Mouse (Mus musculus): Measurements from ENCODE around the gene Vmn1r3. TPM values are rescaled to one million over a fixed set of nuclear protein-coding genes. Genes with fewer than 3 reads are reported as not detected.
"Not testable (repeated sequence)": the region's sequence is repeated elsewhere in the genome, so short reads cannot be mapped to it uniquely, and the experiment has no call there.

The Vmn1r3 gene
- total RNA-seq (2015): not detected in 2 replicates
- not detected in 2 replicates for total RNA-seq (2017)

DNA sequence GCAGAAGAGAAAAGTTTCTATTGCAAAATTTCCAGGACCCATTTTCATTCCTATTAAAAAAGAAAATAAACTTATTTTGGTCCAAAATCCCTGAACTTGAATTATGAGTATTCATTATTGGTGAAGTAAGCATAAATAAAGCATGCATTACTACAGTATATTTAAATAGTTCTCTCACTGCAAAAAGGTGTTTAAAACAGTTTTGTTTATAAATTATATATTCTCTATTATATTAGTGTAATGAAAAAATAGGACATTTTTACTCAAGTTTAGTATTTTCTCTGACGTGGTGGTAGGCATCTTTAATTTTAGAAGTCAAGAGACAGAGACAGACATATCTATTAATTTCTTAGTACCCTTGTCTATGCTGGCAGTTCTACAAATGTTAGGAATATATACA lies at the start of gene Vmn1r3:
Vmn1r3 (minus strand) TSS at position 101 of the 400 bp plus-strand sequence.
- not testable (repeated sequence) for ATAC-seq (ENCODE audit: poor library complexity, severe bottlenecking)

DNA sequence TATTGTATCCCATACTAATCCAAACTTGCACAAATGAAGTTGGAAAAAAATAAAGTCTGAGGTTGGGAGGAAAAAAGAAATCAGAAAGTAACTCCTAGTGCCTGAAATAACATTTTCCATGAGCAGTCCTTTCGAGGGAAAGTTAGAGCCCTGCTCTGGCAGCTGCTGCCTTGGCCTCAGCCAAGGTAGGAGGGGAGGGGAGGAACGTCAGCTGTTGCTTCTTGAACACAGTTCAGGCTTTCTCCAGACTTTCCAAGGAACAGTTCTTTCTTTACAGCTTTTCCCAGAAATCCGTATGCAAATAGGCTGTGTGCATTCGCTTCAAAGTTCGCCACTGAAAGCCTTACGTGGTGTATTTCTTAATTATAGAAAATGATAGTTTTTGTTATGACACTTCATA lies 46.9 kb upstream of the Vmn1r3 start:
- ATAC-seq (ENCODE audit: poor library complexity, severe bottlenecking): no peak

DNA sequence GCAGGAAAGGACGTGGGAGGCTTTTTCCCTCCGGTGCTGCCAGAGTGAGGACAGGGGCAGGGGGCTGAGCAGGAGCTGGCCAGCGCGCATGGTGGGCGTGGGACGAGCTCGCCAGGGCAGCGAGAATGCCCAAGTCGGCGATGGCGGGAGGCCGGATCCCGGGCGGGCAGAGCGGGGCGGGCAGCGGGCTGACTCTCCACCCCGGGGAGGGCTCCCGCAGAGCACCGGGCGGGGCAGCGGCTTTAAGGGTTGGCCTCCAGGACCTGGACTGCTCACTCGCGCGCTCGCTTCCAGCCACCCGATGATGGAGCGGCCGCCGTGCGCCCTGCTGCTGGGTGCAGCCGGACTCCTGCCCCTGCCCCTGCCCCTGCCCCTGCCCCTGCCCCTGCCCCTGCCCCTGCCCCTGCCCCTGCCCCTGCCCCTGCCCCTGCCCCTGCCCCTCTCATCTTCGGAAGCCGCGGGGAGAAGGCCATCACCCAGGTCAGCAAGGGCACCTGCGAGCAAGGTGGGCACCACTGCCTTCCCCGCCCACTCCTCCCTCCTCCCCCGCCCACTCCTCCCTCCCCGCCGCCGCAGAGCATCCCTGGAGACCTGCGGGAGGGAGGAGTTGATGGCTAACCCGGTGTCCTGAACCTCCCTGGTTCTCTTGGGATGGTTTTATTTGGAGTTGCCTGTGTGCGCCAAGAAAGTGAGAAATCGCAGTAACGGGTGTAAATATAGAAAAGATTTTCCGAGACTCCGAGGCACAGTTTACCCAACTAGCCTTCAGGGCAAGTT lies 45.9 kb upstream of the Vmn1r3 start:
- ATAC-seq (ENCODE audit: poor library complexity, severe bottlenecking): peak; percentile 34; the same call in 1 of the 2 replicates

DNA sequence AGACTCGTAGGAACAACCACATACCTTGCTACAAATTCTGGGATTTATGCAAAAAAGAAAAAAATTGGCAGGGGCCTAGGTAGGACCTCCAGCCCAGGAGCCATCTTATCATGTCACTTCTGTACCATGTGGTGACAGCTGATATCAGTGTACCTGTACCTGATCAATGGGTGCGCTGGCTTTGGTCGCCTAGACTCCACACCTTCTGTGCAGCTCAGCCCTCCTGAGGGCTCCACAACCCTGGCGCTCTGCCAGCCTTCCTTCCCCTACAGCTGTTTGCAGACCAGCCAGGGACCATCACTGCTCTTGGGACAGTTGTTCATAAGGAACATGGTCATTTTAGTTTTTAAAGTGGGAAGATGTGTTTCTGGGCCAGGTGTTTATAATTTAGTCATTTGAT lies 44.4 kb upstream of the Vmn1r3 start:
- peak; percentile 10; the same call in 1 of the 2 replicates for ATAC-seq (ENCODE audit: poor library complexity, severe bottlenecking)

DNA sequence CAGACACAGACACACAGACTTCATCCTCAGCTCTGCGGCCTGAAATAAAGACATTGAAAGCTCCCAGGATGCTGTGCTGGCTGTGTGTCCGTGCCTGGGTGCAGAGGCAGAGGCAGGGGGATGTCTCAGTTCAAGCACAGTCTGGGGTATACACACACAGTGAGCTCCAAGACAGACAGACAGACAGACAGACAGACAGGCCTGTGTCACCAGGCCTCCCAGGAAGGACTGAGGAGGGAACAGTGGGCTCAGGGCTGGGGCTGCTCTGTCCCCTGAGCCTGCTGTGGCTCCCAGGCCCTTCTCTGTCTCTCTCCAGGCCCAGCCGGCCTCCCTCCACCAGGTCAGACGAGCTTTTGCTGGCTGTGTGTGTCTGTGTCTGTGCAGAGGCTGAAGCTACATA lies 43.3 kb upstream of the Vmn1r3 start:
- ATAC-seq (ENCODE audit: poor library complexity, severe bottlenecking): no peak

DNA sequence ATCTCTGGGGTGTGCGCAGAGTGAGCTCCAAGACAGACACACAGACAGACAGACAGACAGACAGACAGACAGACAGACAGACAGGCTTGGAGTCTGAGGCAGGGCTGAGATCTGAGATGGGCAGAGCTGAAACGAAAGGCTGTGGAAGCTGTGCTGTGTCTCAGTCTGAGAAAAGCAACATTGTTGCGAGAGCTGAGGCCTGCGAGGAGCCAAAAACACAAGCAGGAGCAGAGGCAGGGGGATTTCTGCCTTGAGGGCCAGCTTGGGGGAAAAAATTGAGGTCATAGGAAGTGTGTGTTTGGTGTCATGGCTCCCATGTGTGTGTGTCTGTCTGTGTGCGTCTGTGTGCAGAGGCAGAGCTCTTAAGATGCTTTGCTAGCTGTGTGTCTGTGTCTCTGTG lies 42.6 kb upstream of the Vmn1r3 start:
- no peak for ATAC-seq (ENCODE audit: poor library complexity, severe bottlenecking)

DNA sequence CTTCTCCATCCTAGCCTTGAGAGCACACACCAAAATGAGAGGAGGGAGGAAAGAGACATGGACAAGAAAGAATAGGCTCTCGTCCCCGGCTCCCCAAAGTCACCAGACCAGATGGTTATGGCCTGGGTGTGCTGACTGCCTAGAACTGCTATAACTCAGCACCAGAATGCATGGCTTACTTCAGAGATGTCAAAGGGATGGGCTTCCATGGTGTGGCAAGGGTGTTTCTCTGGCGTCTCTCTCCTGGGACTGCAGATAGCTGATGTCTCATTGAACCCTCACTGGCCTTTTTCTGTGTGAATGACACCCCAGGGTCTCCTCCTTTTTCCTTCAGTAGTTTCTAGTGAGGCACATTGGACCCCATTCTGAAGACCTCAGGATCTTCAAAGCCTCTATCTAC lies 41.3 kb upstream of the Vmn1r3 start:
- no peak for ATAC-seq (ENCODE audit: poor library complexity, severe bottlenecking)

DNA sequence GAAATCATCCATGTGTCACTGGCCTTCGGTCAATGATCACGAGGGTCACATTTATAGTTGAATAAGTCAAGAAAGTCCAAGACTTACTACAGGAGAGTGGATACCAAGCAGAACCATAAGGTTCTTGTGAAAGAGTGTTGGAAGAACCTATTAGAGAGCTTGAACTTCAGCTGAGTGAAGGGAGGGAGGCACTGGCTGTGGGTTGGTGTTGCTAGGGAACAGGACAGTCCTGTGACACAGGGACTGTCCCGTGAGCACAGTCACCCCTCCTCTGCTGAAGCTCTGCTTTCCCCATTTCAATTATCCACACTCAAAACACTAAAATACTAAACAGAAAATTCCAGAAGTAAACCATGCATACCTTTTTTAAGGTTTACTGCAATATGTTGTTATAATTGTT lies 40.3 kb upstream of the Vmn1r3 start:
- ATAC-seq (ENCODE audit: poor library complexity, severe bottlenecking): not testable (repeated sequence)

DNA sequence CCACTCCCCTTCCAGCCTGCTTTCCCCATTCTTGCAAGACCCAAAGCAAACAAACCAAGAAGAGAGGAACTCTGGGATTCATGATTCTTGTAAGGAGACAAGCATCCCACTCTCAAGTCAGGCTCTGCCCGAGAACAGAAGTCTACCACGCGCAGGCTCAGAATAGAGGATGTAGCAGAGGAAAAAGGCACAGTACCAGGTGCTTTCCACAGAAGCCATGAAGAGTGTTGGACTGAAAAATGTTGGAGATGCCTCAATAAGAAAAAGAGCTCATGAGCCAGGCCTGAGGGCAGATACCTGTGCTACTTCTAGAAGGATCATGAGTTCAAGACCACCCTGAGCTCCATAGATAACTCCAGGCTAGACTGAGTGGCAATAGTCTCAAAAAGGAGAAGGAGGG lies 39.7 kb upstream of the Vmn1r3 start:
- not testable (repeated sequence) for ATAC-seq (ENCODE audit: poor library complexity, severe bottlenecking)

DNA sequence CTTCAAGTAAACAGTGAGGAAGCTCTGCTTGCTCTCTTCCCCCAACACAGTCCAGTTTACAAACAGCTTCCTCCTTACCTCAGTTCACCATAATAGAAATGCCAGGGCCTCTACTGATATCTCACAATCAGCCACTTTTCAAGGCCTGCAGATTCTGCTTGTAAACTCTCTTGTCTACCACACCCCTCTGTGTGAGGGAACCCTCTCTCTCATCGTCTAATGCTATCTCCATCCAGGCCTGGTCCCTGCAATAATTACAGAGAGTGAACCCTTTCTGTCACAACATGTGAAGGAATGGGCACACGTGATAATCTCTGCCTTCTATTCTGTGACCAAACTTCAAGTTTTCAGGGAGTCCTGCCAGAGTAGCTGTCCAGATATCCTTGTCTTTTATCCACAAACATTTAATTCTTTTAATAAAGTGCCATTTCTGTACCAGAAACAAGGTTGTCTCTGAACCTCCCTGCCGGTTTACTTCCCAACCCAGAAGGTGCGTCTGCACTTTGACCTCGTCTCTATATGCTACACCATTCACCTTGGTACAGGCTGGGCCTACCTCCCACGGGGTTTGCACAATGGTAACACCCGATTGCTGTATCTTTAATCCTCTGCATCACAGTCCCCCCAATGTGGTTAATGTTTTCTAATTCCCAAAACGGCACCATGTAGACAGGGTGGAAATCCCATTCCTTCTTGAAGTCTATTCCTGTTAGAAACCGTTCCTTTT lies 38.5 kb upstream of the Vmn1r3 start:
- ATAC-seq (ENCODE audit: poor library complexity, severe bottlenecking): not testable (repeated sequence)

DNA sequence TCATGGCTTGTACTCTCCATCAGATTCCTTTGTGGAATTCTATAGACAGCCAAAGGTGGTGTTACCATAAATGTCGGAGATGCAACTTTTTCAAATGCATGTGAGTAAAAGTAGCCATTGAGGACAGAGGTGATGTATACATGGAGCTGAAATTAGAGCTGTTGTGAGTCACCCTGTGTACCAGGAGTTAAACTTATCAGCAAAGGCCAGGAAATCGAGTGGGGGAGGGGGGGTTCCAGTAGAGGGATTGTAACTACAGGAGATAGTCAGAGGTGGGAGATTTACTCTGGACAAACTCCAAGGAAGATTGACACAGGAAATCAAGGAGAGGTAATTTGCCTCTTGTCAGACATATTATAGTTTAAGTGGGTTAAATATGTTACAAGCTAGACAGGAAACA lies 31.2 kb upstream of the Vmn1r3 start:
- not testable (repeated sequence) for ATAC-seq (ENCODE audit: poor library complexity, severe bottlenecking)

DNA sequence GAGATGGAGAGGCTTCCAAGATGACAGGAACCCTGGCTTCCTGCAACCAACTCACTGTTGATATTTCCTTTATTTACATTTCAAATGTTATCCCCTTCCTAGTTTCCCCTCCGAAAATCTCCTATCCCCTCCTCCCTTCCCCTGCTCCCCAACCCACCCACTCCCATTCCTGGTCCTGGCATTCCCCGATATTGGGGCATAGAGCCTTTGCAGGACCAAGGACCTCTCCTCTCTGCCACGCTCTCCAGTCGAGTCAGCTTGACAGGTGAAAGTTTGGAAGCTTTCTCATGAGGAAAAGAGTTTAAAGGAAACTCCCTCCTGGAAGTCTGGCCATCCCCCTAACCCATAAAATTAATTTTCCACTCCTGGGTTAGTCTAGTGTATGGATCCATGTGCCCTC lies 28.2 kb upstream of the Vmn1r3 start:
- not testable (repeated sequence) for ATAC-seq (ENCODE audit: poor library complexity, severe bottlenecking)

DNA sequence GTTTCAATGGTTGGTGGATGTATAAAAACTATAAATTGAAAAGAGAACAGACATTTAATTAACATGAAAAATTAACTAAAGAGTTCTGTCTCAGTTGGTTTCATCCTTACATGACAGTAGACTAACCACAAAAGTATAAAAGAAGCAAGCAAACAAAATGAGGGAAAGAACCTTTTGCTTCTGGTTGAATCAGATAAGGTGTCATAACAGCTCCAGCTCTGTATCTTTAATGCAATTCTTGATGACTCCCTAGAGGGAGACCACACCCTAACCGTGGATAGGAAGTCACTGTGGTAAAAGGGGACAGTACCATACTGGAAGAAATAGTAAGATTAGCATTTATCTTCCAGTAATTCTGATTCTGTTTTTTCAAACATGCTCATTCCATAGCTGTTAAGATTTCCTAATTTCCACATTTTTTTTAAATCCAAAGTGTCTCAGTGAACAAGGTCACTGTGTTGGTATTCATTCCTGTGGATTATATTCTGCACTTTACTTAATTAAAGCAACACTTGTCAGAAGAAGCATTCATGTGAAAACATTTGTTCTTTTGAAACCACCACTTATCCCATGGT lies 24.6 kb upstream of the Vmn1r3 start:
- 0 out of 2 replicates have a peak, but pooled peaks have one; percentile 38 for ATAC-seq (ENCODE audit: poor library complexity, severe bottlenecking)

DNA sequence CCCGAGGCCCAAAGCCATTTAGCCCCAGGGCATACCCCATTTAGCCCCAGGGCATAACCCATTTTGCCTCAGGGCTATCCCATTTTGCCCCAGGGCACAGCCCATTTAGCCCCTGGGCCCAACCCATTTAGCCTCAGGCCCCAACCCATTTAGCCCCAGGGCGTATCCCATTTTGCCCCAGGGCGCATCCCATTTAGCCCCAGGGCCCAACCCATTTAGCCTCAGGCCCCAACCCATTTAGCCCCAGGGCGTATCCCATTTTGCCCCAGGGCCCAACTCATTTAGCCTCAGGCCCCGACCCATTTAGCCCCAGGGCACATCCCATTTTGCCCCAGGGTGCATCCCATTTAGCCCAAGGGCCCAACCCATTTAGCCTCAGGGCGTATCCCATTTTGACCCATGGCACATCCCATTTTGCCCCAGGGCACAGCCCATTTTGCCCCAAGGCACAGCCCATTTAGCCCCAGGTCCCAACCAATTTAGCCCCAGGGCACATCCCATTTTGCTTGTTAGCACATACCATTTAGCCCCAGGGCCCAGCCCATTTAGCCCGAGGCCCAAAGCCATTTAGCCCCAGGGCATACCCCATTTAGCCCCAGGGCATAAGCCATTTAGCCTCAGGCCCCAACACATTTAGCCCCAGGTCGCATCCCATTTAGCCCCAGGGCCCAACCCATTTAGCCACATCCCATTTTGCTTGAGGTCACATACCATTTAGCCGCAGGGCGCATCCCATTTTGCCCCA lies 8.2 kb downstream of the Vmn1r3 start:
- not testable (repeated sequence) for ATAC-seq (ENCODE audit: poor library complexity, severe bottlenecking)

DNA sequence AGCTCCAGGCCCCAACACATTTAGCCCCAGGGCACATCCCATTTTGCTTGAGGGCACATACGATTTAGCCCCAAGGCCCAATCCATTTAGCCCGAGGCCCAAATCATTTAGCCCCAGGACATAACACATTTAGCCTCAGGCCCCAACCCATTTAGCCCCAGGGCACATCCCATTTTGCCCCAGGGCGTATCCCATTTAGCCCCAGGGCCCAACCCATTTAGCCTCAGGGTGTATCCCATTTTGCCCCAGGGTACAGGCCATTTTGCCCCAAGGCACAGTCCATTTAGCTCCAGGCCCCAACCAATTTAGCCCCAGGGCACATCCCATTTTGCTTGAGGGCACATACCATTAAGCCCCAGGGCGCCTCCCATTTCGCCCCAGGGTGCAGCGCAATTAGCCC lies 9.0 kb downstream of the Vmn1r3 start:
- ATAC-seq (ENCODE audit: poor library complexity, severe bottlenecking): not testable (repeated sequence)

DNA sequence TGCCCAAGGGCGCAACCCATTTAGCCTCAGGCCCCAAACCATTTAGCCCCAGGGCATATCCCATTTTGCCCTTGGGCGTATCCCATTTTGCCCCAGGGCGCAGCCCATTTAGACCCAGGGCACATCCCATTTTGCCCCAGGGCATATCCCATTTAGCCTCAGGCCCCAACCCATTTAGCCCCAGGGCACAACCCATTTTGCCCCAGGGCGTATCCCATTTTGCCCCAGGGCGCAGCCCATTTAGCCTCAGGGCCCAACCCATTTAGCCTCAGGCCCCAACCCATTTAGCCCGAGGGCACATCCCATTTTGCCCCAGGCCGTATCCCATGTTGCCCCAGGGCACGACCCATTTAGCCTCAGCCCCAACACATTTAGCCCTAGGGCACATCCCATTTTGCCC lies 9.4 kb downstream of the Vmn1r3 start:
- not testable (repeated sequence) for ATAC-seq (ENCODE audit: poor library complexity, severe bottlenecking)

DNA sequence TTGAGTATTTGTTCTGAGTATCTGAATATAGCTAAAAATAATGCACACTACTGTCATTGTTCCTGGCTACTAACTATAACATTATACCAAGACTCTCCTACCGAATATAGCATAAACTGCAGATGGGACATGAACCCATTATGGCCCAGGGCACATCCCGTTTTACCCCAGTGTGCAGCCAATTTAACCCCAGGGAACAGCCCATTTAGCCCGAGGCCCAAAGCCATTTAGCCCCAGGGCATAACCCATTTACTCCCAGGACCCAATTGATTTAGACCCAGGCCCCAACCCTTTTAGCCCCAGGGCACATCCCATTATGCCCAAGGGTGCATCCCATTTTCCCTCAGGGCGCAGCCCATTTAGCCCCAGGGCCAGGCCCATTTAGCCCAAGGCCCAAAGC lies 10.6 kb downstream of the Vmn1r3 start:
- ATAC-seq (ENCODE audit: poor library complexity, severe bottlenecking): not testable (repeated sequence)

DNA sequence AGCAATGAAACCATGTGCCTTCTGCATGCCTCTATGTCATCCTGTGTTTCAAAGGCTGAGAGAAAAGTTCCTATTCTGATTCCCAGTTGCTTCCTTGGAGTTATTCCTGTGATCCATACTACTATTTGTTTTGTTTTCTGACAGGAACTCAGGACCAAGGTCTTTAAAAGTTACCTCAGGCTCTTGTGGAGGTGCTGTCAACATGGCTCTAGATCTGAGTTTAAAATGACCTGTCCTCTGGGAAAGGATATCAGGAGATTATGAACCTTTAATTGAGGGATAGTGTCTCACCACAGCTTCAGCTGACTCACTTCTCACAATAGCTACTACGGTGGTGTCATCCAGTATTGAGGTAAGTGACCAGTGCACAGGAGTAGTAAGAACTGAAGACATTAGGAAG lies 18.1 kb downstream of the Vmn1r3 start, which contains the start of gene Vmn1r2:
Vmn1r2 (plus strand) TSS at position 301 of the 400 bp plus-strand sequence.
- not testable (repeated sequence) for ATAC-seq (ENCODE audit: poor library complexity, severe bottlenecking)

DNA sequence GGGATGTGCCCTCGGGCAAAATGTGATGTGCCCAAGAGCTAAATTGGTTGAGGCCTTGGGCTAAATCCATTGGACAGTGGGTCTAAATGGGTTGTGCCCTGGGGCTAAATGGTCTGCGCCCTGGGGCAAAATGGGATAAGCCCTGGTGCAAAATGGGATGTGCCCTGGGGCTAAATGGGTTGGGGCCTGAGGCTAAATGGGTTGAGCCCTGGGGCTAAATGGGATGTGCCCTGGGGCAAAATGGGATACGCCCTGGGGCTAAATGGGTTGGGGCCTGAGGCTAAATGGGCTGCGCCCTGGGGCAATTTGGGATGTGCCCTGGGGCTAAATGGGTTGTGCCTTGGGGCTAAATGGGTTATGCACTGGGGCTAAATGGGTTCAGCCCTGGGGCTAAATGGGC lies 20.1 kb downstream of the Vmn1r3 start:
- ATAC-seq (ENCODE audit: poor library complexity, severe bottlenecking): 0 out of 2 replicates have a peak, but pooled peaks have one; percentile 43

DNA sequence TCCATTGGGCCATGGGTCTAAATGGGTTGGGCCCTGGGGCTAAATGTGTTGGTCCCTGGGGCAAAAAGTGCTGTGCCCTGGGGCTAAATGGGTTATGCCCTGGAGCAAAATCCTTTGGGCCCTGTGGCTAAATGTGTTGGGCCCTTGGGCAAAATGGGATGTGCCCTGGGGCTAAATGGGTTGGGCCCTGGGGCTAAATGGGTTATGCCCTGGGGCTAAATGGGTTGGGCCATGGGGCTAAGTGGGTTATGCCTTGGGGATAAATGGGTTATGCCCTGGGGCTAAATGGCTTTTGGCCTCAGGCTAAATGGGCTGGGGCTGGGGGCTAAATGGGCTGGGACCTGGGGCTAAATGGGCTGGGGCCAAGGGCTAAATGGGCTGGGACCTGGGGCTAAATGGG lies 20.7 kb downstream of the Vmn1r3 start:
- not testable (repeated sequence) for ATAC-seq (ENCODE audit: poor library complexity, severe bottlenecking)

DNA sequence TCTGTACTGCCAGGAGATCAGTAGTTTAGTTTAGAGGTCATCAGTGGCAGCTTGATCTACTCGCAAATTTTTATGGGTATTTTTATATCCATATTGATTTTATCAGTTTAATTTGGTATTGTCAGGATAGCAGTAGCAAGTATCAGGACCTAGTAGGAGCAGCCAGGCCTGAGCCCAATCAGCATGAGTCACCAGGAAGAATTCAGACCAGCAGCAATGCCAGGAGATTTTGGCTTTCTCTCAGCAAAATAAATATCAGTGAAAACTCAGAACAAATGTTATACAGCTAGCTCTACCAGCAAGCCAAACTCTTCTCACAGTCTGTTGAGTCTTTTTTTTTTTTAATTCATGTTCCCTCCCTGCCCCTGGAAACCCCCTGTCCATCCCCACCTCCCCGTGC lies 31.8 kb downstream of the Vmn1r3 start:
- ATAC-seq (ENCODE audit: poor library complexity, severe bottlenecking): not testable (repeated sequence)

Measured in megakaryocyte, adult 5-6 weeks (primary cell).